Mouse (Mus musculus): ENCODE results near the gene Arl3.

DNA sequence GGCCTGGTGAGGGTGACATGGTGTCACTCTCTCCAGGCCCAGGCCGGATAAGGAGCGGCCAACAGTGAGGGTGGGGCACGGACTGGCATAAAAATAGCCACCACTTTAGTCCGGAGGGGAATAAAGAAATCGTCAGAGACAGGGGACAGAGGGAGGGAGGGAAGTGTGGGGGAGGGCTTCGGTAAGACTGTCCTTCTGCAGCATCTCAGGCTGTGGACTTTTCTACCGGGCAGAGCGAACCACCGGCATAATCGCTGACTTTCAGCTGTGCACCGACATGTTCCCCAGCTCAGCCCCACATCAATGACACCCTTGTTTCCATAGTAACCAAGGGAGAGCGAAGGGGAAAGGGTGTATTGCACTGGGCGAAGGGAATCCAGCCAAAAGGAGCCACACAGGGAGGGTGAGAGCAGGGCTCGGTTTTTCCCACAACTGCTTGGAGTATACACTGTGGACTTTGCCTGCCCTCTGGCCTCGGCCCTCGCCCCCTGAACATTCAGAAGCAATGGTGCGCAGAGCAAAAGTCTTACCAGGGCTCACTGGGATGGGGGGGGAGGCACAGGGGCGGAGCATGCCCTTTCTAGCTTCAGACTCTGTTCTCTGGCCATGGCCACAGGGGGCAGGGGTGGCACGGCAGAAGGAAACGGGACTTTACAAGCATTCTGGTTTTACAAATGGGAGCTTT, 44.3 kb downstream of the Arl3 start:
- TF ChIP-seq POLR2A (IDR thresholded peaks at IDR 0.05; ENCODE audit: insufficient read depth, low read depth, low read length) (no peak), CTCF (IDR thresholded peaks at IDR 0.05; ENCODE audit: insufficient read depth, low read depth, low read length) (no peak)
